Mouse (Mus musculus) inflammation-experienced regulatory T-cells, adult 6 months (primary cell): Measurements from ENCODE around the gene Surf4. TPM values are rescaled to one million over a fixed set of nuclear protein-coding genes. Genes with fewer than 3 reads are reported as not detected.

Source experiments
- ATAC-seq: one replicate; pipeline ENCODE4 v1.8.0; 2017
- polyA plus RNA-seq, 3 experiments: library from polyadenylated mRNA; unstranded; fragments of 100-300 nt; shearing (Covaris generic); gene quantifications; one replicate each; pipeline ENCODE4 v1.2.1; 2017

Gene Surf4
- 100 to 1,000 TPM in 1 of 3 experiments, 10 to 100 TPM in 2; 80.1 to 102 (median 86.7) TPM for polyA plus RNA-seq

- ATAC-seq, result peak; percentile 78
Measured at GRCm38 (mm10) chr2:26933304-26934055, at the start of gene Surf4, which contains the start of gene Stkld1. Gene Surf4, minus strand, starts transcription at chr2:26933928. Gene Stkld1, plus strand, starts transcription at chr2:26934047.

GRCm38 (mm10) chr2:26980361-26980760 is 46.6 kb upstream of the Surf4 start:
- ATAC-seq, result no peak

- no peak for ATAC-seq
Measured at GRCm38 (mm10) chr2:26973960-26974359, 40.2 kb upstream of the Surf4 start.

- ATAC-seq, result no peak
Measured at GRCm38 (mm10) chr2:26973116-26973515, 39.4 kb upstream of the Surf4 start, which contains the start of gene Adamts13. Gene Adamts13, plus strand, starts transcription at chr2:26973416.

- no peak for ATAC-seq
Measured at GRCm38 (mm10) chr2:26967262-26967661, 33.5 kb upstream of the Surf4 start.

GRCm38 (mm10) chr2:26964724-26965370 is 31.1 kb upstream of the Surf4 start:
- no peak for ATAC-seq

GRCm38 (mm10) chr2:26963923-26964723 is 30.4 kb upstream of the Surf4 start, which contains the start of gene Rexo4:
Gene Rexo4, minus strand, starts transcription at chr2:26964386.
- ATAC-seq, result peak; percentile 84

- no peak for ATAC-seq
Measured at GRCm38 (mm10) chr2:26960756-26961155, 27.0 kb upstream of the Surf4 start.

GRCm38 (mm10) chr2:26957488-26957859 is 23.7 kb upstream of the Surf4 start:
- ATAC-seq, result no peak

GRCm38 (mm10) chr2:26956811-26957487 is 23.2 kb upstream of the Surf4 start:
- no peak for ATAC-seq

- ATAC-seq, result no peak
Measured at GRCm38 (mm10) chr2:26954735-26955395, 21.1 kb upstream of the Surf4 start.

- no peak for ATAC-seq
Measured at GRCm38 (mm10) chr2:26952866-26953265, 19.1 kb upstream of the Surf4 start.

- no peak for ATAC-seq
Measured at GRCm38 (mm10) chr2:26952193-26952592, 18.5 kb upstream of the Surf4 start.

GRCm38 (mm10) chr2:26951346-26951905 is 17.7 kb upstream of the Surf4 start:
- no peak for ATAC-seq

- no peak for ATAC-seq
Measured at GRCm38 (mm10) chr2:26950411-26950810, 16.7 kb upstream of the Surf4 start.

- ATAC-seq, result no peak
Measured at GRCm38 (mm10) chr2:26943253-26943652, 9.5 kb upstream of the Surf4 start.

GRCm38 (mm10) chr2:26941539-26941938 is 7.8 kb upstream of the Surf4 start:
- ATAC-seq, result no peak

- peak; percentile 25 for ATAC-seq
Measured at GRCm38 (mm10) chr2:26936425-26936824, 2.7 kb upstream of the Surf4 start.

- ATAC-seq, result no peak
Measured at GRCm38 (mm10) chr2:26935286-26935685, 1.6 kb upstream of the Surf4 start.

- ATAC-seq, result no peak
Measured at GRCm38 (mm10) chr2:26932473-26933303, 1.0 kb downstream of the Surf4 start.

- peak; percentile 21 for ATAC-seq
Measured at GRCm38 (mm10) chr2:26930390-26930789, 3.3 kb downstream of the Surf4 start.
